Mouse (Mus musculus): Measurements from ENCODE around the gene Map4k5. TPM values are rescaled to one million over a fixed set of nuclear protein-coding genes. Genes with fewer than 3 reads are reported as not detected.
A peak's percentile ranks its signal among the peaks of the same experiment; 100 is the strongest.

The Map4k5 gene
- polyA plus RNA-seq, 1 experiment from 2014 or later, result 40.0 TPM

DNA sequence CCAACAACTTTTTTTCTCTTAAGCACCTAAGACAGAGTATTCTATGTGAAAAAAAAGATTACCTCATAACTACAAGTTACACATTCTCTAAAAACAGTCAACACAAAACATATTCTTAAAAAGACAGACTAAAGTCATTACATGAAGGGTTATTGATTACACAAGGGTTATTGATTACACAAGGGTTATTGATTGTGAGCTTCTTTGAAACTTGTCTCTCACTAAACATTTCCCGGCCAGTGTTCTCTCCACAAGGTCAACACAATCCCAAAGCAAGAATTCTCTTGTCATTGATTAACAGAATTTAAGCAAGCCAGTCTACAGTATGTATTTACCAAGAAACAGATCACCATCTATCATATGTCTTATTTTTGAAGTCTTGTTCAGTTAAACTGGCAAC is 29.1 kb upstream of the Map4k5 start:
- no peak overlapping the region for H3K27ac ChIP-seq (replicated peaks; ENCODE audit: low read depth, low read length)
- ATAC-seq (ENCODE audit: low FRiP score, low TSS enrichment), result no peak
- H3K9me3 ChIP-seq (ENCODE audit: control insufficient read depth, low read length), result no peaks in the 10 kb centered on the region
- H3K4me3 ChIP-seq (replicated peaks; ENCODE audit: low read depth, low read length), result no peak overlapping the region
- 84% methylated on average over 1 of the region's 1 CpGs for WGBS
- H3K36me3 ChIP-seq (ENCODE audit: control insufficient read depth, insufficient read depth, low read length), result peaks cover 11% of the 10 kb centered on the region
- H3K9ac ChIP-seq (replicated peaks; ENCODE audit: low read length), result no peak overlapping the region
- no peaks in the 10 kb centered on the region for H3K27me3 ChIP-seq (ENCODE audit: control insufficient read depth, insufficient read depth, low read length)
- H3K4me2 ChIP-seq (ENCODE audit: low read length), result no peak overlapping the region
- no peak for DNase-seq
- H3K4me1 ChIP-seq (ENCODE audit: control insufficient read depth, insufficient read depth, low read length), result no peaks in the 10 kb centered on the region

DNA sequence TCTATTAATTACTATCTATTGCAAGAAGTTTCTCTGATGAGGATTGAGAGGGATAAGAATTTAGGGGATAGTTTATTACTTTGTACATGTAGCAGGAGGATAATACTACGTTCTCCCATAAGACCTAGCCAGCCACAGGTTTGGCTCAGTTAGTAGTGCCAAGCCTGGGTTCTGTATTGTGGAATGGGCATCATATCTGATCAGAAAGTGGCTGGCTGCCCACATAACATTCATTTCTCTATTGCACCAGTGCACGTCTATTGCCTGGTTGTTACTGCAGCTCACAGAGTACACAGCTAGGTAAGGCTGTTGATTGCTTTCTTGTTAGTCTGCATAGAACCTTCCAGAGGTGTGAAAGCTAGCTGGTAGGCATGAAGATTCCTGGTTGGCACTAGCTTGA is 24.9 kb upstream of the Map4k5 start:
- no peak for ATAC-seq (ENCODE audit: low FRiP score, low TSS enrichment)
- H3K36me3 ChIP-seq (ENCODE audit: control insufficient read depth, insufficient read depth, low read length), result no peaks in the 10 kb centered on the region
- H3K27me3 ChIP-seq (ENCODE audit: control insufficient read depth, insufficient read depth, low read length), result no peaks in the 10 kb centered on the region
- H3K4me3 ChIP-seq (replicated peaks; ENCODE audit: low read depth, low read length), result no peak overlapping the region
- H3K4me2 ChIP-seq (ENCODE audit: low read length), result no peak overlapping the region
- DNase-seq, result no peak
- H3K27ac ChIP-seq (replicated peaks; ENCODE audit: low read depth, low read length), result no peak overlapping the region
- H3K9me3 ChIP-seq (ENCODE audit: control insufficient read depth, low read length), result no peaks in the 10 kb centered on the region
- no peak overlapping the region for H3K9ac ChIP-seq (replicated peaks; ENCODE audit: low read length)
- WGBS, result 94% methylated on average over 2 of the region's 2 CpGs
- no peaks in the 10 kb centered on the region for H3K4me1 ChIP-seq (ENCODE audit: control insufficient read depth, insufficient read depth, low read length)

DNA sequence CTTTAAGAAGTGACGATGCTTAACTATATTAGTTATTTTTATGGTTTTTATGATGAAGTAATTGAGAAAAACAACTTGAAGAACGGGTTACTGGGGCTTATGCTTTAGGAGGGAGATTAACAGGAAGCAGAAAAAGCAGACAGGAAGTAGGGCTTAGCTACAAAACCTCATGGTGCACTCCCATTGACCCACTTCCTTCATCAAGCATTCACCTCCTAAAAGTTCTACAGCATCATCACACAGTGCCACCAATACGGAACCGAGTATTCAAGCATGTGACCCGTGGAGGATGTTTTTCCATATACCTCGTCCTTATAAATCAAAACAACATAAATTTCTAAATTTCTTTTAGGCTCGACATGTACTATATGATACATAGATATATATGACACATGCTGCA is 19.7 kb upstream of the Map4k5 start:
- ATAC-seq (ENCODE audit: low FRiP score, low TSS enrichment), result no peak
- Histone ChIP-seq H3K27me3 (ENCODE audit: control insufficient read depth, insufficient read depth, low read length) (no peaks in the 10 kb centered on the region), H3K36me3 (ENCODE audit: control insufficient read depth, insufficient read depth, low read length) (no peaks in the 10 kb centered on the region), H3K4me1 (ENCODE audit: control insufficient read depth, insufficient read depth, low read length) (peaks cover 6% of the 10 kb centered on the region), H3K9ac (replicated peaks; ENCODE audit: low read length) (no peak overlapping the region), H3K4me3 (replicated peaks; ENCODE audit: low read depth, low read length) (no peak overlapping the region), H3K27ac (replicated peaks; ENCODE audit: low read depth, low read length) (no peak overlapping the region), H3K9me3 (ENCODE audit: control insufficient read depth, low read length) (no peaks in the 10 kb centered on the region), H3K4me2 (ENCODE audit: low read length) (no peak overlapping the region)
- 93% methylated on average over 7 of the region's 7 CpGs for WGBS
- DNase-seq, result no peak

DNA sequence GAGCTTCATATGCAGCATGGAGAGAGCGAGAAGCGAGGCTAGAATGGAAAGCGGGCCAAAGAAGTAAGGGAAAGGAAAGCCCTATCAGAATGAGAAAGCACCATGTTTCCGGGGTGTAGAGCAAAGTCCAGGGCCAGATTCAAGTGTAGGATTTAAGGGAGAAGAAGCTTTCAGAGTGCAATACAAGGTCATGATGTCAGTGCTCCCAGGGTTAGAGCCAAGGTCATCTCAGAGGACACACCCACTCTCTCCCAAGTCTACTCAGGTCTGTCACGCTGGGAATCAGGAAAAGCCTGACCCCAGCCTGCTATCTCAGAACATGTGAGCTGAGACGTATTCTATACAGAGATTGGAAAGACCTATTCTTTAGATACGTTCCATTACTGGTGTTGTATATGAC is 18.9 kb upstream of the Map4k5 start:
- WGBS, result 87% methylated on average over 7 of the region's 7 CpGs
- no peak for ATAC-seq (ENCODE audit: low FRiP score, low TSS enrichment)

DNA sequence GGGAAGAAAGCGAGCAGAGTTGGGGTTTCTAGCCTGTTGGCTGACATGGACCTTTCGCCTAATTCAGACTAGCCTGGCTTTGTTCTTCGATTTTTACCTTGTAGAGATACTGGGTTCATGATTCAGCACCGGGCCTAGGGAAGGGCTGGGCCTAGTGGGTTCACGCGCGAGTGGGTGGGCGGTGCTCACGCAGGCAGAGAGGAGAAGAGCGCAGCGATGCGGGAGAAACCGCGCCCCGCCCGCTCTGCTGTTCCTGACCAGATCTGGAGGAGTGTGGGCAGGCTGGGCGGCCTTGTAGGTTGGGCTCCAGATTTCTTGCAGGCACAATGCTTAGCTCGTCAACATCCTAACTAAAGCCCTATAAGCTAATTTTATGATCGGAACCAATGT is 15.5 kb upstream of the Map4k5 start:
- H3K27ac ChIP-seq (replicated peaks; ENCODE audit: low read depth, low read length), result peak overlapping the region; percentile 98
- peak; percentile 80 for ATAC-seq (ENCODE audit: low FRiP score, low TSS enrichment)

More for the DNA sequence above, 18.9 kb upstream of the Map4k5 start:
- no peak overlapping the region for H3K4me2 ChIP-seq (ENCODE audit: low read length)
- no peak overlapping the region for H3K4me3 ChIP-seq (replicated peaks; ENCODE audit: low read depth, low read length)
- no peak for DNase-seq
- no peaks in the 10 kb centered on the region for H3K36me3 ChIP-seq (ENCODE audit: control insufficient read depth, insufficient read depth, low read length)
- H3K9me3 ChIP-seq (ENCODE audit: control insufficient read depth, low read length), result no peaks in the 10 kb centered on the region
- no peak overlapping the region for H3K9ac ChIP-seq (replicated peaks; ENCODE audit: low read length)
- H3K27me3 ChIP-seq (ENCODE audit: control insufficient read depth, insufficient read depth, low read length), result no peaks in the 10 kb centered on the region
- H3K27ac ChIP-seq (replicated peaks; ENCODE audit: low read depth, low read length), result no peak overlapping the region
- peaks cover 9% of the 10 kb centered on the region for H3K4me1 ChIP-seq (ENCODE audit: control insufficient read depth, insufficient read depth, low read length)

DNA sequence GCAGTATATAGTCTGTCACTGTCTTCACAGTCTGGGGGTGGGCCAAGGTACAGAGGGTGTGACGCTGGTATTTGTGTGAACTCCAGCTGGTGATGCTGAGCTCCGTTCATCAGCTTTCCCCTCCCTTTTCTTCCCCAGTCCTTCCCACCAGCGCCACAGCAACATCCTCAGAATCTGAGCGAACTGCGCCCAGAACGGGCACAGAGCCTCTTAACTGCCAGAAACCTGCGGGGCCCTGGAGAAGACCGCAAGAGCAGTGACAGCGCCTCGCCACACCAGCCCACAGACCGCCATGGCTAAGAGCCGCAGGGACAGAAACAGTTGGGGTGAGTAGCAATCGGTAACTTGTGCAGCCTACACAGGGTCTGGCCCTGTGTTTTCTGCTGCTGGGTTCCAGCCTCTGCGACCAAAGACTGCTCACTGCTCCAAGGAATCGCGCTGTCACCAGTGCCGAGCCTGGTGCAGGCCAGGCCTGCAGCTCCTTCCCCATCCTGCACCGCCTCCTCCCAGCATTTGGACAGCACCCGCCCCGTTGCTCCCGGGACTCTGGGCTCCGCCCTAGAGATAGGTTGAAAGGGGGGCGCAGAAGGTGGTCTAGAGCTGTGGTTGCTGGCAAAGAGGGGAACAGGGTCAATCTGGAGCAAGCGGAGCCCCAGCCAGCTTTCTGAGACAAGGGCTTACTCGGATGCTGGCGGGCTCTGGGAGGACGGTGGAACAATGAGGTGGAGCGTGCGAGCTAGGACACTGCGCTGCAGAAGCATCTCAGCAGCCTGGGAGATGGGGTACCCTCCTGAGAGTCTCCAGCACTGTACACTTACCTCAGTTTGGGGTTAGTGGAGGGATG is 14.9 kb upstream of the Map4k5 start:
- Histone ChIP-seq H3K9ac (replicated peaks; ENCODE audit: low read length) (peak overlapping the region; percentile 98), H3K36me3 (ENCODE audit: control insufficient read depth, insufficient read depth, low read length) (no peaks in the 10 kb centered on the region), H3K4me3 (replicated peaks; ENCODE audit: low read depth, low read length) (peak overlapping the region; percentile 71), H3K27ac (replicated peaks; ENCODE audit: low read depth, low read length) (peak overlapping the region; percentile 98), H3K9me3 (ENCODE audit: control insufficient read depth, low read length) (no peaks in the 10 kb centered on the region), H3K27me3 (ENCODE audit: control insufficient read depth, insufficient read depth, low read length) (no peaks in the 10 kb centered on the region), H3K4me2 (ENCODE audit: low read length) (peak overlapping the region; percentile 67), H3K4me1 (ENCODE audit: control insufficient read depth, insufficient read depth, low read length) (peaks cover 9% of the 10 kb centered on the region)
- ATAC-seq (ENCODE audit: low FRiP score, low TSS enrichment) (peak; percentile 89), DNase-seq (peak; percentile 83)
- 2% methylated on average over 30 of the region's 30 CpGs for WGBS

More for the DNA sequence above, 15.5 kb upstream of the Map4k5 start:
- Histone ChIP-seq H3K36me3 (ENCODE audit: control insufficient read depth, insufficient read depth, low read length) (no peaks in the 10 kb centered on the region), H3K4me2 (ENCODE audit: low read length) (peak overlapping the region; percentile 67), H3K9me3 (ENCODE audit: control insufficient read depth, low read length) (no peaks in the 10 kb centered on the region), H3K9ac (replicated peaks; ENCODE audit: low read length) (peak overlapping the region; percentile 98), H3K4me1 (ENCODE audit: control insufficient read depth, insufficient read depth, low read length) (peaks cover 9% of the 10 kb centered on the region), H3K27me3 (ENCODE audit: control insufficient read depth, insufficient read depth, low read length) (no peaks in the 10 kb centered on the region), H3K4me3 (replicated peaks; ENCODE audit: low read depth, low read length) (peak overlapping the region; percentile 71)
- 16% methylated on average over 19 of the region's 19 CpGs for WGBS
- DNase-seq, result peak; percentile 83

DNA sequence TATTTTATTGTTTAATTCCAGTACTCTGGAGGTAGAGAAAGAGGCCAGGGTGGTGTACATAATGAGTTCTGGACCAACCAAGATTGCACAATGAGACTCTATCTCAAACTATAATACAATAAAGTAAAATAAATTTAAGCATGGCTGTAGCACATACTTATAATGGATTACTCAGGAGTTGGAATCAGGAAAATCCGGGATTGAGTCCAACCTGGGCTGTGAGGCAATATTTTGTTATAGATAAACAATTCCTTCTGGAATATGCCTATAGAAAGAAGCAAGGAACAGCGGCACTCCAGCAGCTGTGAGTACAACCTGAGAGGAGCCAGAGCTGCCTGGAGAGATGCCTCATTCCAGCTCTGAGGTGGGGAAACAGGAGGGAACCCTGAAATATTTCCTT is 12.0 kb upstream of the Map4k5 start:
- no peaks in the 10 kb centered on the region for H3K9me3 ChIP-seq (ENCODE audit: control insufficient read depth, low read length)
- WGBS, result 84% methylated on average over 2 of the region's 2 CpGs
- no peak overlapping the region for H3K4me2 ChIP-seq (ENCODE audit: low read length)
- H3K27ac ChIP-seq (replicated peaks; ENCODE audit: low read depth, low read length), result no peak overlapping the region
- H3K36me3 ChIP-seq (ENCODE audit: control insufficient read depth, insufficient read depth, low read length), result no peaks in the 10 kb centered on the region
- H3K9ac ChIP-seq (replicated peaks; ENCODE audit: low read length), result no peak overlapping the region
- no peak overlapping the region for H3K4me3 ChIP-seq (replicated peaks; ENCODE audit: low read depth, low read length)
- H3K4me1 ChIP-seq (ENCODE audit: control insufficient read depth, insufficient read depth, low read length), result peaks cover 8% of the 10 kb centered on the region
- DNase-seq (no peak), ATAC-seq (ENCODE audit: low FRiP score, low TSS enrichment) (no peak)
- no peaks in the 10 kb centered on the region for H3K27me3 ChIP-seq (ENCODE audit: control insufficient read depth, insufficient read depth, low read length)

DNA sequence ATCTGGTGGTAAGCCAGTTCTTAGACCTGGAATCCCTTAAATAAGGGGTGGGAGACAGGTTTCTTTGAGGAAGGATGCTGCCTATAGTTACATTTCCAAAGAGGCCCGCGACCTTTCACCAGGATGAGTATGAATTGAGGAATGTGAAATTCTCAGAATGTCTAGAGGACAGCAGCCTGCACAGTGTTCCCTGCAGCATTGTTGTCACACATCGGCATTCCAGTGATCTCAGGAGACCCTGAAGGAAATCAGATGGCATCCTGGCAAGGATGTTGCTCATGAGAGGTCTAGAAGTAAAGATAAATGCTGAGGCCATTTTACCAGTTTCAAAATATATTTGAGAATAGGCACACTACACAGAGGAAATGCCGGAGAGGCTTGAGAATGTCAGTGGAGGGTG is 5.1 kb upstream of the Map4k5 start:
- Histone ChIP-seq H3K4me3 (replicated peaks; ENCODE audit: low read depth, low read length) (no peak overlapping the region), H3K27ac (replicated peaks; ENCODE audit: low read depth, low read length) (no peak overlapping the region), H3K4me2 (ENCODE audit: low read length) (no peak overlapping the region), H3K4me1 (ENCODE audit: control insufficient read depth, insufficient read depth, low read length) (no peaks in the 10 kb centered on the region), H3K27me3 (ENCODE audit: control insufficient read depth, insufficient read depth, low read length) (no peaks in the 10 kb centered on the region), H3K9me3 (ENCODE audit: control insufficient read depth, low read length) (no peaks in the 10 kb centered on the region), H3K9ac (replicated peaks; ENCODE audit: low read length) (no peak overlapping the region), H3K36me3 (ENCODE audit: control insufficient read depth, insufficient read depth, low read length) (no peaks in the 10 kb centered on the region)
- ATAC-seq (ENCODE audit: low FRiP score, low TSS enrichment) (no peak), DNase-seq (no peak)
- WGBS, result 94% methylated on average over 4 of the region's 4 CpGs

DNA sequence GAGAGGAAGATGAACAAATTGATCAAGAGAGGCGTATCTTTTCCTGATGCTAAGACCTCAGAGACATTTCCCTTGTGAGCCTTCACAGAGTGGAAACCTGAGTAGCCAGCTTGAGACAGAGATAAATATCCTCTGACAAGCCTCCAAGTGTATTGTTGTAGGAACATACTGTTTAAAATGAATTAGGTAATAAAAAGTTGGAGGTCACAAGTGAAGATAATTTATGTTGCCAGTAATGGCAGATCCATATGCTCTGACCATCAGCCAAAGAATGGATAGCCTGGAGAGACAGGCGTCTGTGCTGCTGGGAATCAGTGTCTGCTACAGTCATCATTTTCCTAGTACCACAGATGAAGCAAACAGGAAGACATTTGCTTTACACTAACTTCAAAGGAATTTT is 2.0 kb upstream of the Map4k5 start:
- Histone ChIP-seq H3K36me3 (ENCODE audit: control insufficient read depth, insufficient read depth, low read length) (no peaks in the 10 kb centered on the region), H3K4me2 (ENCODE audit: low read length) (no peak overlapping the region), H3K27me3 (ENCODE audit: control insufficient read depth, insufficient read depth, low read length) (no peaks in the 10 kb centered on the region), H3K27ac (replicated peaks; ENCODE audit: low read depth, low read length) (no peak overlapping the region), H3K4me1 (ENCODE audit: control insufficient read depth, insufficient read depth, low read length) (peaks cover 13% of the 10 kb centered on the region), H3K4me3 (replicated peaks; ENCODE audit: low read depth, low read length) (no peak overlapping the region), H3K9me3 (ENCODE audit: control insufficient read depth, low read length) (no peaks in the 10 kb centered on the region), H3K9ac (replicated peaks; ENCODE audit: low read length) (no peak overlapping the region)
- 49% methylated on average over 2 of the region's 2 CpGs for WGBS
- ATAC-seq (ENCODE audit: low FRiP score, low TSS enrichment) (no peak), DNase-seq (no peak)
